Mouse (Mus musculus) 3134 (cell line): ENCODE measurements around the gene Nfe2l3.

Experiments
- DNase-seq: peaks from one replicate; pipeline ENCODE4 v3.0.0-alpha.2; 2011; ENCODE audit warnings: low spot score; ENCODE audit not compliant: insufficient read length; ENCODE audit errors: extremely low read depth

The Nfe2l3 gene

DNA sequence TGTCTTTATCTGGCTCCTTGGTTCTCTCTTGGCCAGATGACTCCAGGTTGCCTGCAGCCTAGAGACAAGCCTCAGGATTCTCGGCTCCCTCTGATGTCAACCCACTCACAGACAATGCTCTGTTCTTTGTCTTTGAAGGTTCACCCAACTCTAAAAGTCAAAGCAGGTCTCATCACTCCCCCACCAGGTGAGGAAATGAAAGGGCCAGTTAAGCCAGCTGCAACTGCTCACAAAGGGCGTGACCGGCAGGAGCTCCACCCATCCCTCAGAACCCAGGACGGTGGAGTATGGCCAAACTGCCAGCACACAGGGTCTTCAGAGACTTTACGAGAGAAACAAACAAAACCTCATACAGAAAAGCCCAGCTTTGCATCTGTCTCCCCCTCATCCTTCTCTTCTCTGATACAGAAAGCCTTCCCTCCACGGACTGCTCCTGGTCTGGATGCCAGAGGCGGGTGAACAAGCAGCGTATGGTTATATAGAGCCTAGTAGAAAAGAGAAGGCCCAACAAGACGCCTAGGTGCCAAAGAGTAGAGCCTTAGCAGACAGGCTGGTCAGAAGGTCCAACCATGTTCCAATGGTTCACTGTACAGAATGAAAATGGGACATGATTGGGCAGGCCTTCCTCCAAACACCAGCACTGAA is 9.8 kb downstream of the Nfe2l3 start:
- DNase-seq = no peak

DNA sequence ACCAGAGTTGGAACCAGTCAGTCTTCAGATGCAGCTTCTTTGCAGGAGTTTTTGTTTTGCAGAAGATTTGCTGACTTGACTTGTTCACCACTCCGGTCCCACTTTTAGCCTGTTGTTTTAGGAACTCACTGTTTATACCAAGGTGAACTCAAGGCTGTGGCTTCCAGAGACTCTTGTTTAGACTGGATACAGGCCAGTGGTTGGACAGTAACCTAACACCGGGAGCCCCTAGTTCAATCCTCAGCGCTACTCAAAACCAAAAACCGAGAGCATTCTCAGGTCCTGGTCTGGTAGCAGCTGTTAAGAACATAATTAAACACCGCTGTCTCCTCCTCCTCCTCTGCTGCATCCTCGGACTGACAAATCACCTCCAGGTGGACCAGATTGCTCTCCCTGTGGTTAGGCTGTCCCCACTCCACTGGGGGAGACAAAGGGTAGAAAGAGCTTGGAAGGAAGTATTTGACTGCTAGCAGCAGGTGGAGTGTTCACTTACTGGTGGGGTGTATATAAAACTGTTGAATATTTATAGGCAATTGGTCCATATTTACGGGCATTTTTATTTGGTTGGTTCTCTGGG is 20.5 kb downstream of the Nfe2l3 start:
- no peak for DNase-seq

DNA sequence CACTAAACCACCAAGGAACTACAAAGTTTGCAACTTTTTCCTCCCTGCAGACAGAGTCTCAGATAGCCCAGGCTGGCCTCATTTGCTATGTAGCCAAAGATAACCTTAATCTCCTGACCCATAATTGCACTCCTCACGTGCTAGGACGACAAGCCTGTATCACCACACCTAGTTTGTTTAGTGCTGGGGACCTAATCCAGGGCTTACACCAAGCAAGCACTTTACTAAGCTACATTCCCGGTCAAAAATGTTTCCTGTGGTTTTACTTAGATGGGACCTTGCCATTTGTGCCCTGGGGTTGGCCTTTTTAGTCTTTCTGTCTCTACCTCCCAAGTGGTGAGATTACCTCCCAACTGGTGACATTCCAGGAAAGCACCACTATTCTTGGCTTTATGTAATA is 22.5 kb downstream of the Nfe2l3 start:
- no peak for DNase-seq

DNA sequence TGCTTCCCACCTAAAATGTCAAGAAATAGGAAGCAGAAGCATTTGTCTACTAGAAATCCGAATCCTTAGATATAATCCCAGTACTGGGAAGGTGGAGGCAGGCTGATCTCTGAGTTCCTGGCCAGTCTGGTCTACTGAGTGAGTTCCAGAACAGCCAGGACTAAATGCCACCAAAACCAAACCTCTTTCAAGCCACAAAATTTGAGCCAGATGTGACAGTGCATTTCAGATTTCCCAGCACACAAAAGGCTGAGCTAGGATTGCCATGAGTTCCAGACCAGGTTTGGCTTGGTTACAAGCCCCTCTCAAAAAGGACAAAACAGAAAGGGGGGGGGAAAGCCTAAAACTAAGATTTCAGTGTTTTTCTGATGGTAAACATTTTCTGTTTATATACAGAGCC is 23.7 kb downstream of the Nfe2l3 start:
- no peak for DNase-seq

DNA sequence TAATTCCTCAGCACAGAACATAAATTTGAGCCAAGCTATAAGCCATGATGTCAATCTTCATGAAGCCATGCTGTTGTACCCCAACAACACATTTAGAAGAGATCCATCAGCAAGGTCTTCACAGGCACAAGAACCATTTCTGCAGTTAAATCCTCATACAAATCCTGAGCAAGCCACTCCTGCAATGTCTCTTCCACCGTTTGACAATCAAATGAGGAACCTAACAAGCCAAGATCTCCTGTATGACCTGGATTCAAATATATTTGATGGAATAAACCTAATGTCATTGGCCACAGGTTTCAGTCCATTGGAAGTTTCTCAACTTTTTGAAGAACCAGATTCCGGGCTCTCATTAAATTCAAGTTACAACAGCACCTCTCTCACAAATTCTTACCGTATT is 24.8 kb downstream of the Nfe2l3 start:
- no peak for DNase-seq

DNA sequence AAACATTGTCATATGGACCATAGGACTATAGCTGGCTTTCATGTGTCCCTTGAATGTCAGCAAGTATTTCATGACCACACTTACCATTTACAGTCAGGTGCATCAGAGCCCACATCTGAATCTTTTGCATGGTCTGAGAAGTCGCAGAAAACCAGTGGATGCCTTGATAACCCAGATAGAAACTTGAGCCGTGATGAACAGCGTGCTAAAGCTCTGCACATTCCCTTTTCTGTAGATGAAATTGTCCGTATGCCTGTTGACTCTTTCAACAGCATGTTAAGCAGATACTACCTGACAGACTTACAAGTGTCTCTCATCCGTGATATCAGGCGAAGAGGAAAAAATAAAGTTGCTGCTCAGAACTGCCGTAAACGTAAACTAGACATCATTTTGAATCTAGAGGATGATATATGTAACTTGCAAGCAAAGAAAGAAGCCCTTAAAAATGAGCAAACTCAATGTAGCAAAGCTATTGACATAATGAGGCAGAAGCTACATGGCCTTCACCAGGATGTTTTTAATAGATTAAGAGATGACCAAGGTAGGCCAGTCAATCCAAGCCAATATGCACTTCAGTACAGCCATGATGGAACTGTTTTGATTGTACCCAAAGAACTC is 25.4 kb downstream of the Nfe2l3 start:
- DNase-seq = no peak

DNA sequence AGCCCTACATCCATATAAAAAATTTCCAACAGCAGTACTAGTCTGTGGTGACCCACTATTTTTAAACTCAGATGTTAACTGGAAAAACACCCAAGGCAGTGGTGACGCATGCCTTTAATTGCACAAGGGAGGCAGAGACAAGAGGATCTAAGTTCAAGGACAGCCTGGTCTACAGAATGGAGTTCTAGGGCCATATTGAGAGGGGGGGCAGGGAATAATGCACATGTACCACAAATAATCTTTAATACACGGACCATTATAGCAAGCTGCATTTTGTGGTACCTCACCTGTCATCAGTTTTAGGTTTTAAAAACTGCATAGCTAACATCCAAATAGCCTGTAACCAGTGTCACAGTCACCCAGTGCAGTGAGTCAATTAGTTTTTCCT is 26.4 kb downstream of the Nfe2l3 start:
- DNase-seq = no peak

DNA sequence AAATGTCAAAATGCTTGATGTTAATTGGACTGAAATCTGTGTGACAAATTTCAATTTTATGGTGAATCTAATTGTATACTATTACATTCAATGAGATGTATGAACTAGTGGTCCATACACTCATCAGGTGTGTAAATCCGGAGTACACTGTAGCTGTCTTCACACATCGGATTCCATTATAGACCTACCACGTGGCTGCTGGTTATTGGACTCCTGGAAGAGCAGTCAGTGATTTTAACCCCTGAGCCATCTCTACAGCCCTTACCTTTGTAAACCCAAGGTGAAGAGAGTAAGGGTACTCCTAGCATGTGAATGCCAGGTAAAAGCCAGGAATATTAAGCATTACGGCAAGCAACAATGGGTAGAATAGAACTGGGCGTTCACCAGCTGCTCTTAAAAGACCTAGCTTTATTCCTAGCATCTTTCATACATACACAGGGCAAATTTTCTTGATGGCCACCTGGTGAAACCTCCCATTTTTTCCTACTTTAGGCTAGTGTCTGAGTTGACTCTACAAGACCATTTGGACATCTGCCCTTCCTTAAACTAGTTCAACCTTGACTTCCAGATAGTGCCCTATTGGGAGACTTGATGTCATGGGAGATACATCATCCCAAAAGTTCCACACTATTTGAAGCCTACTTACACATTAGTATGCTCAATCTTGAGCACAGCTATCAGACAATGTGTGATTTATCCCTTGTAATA is 27.0 kb downstream of the Nfe2l3 start:
- no peak for DNase-seq

DNA sequence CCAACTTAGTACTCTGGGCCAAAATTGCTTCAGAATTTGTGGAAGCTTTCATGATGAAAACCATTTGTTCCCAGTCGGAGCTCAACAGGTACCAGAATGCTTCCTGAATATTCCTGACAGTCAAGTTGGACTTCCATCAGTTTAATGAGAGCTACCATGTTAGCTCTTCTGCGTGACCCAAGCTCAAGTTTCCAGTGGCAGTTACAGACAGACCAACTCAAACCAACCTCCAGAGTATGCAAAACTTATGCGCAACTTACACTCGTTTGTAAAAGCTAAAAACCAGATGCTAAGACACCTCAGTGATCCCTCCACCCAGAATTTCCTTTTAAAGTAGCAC is 27.5 kb downstream of the Nfe2l3 start:
- no peak for DNase-seq

DNA sequence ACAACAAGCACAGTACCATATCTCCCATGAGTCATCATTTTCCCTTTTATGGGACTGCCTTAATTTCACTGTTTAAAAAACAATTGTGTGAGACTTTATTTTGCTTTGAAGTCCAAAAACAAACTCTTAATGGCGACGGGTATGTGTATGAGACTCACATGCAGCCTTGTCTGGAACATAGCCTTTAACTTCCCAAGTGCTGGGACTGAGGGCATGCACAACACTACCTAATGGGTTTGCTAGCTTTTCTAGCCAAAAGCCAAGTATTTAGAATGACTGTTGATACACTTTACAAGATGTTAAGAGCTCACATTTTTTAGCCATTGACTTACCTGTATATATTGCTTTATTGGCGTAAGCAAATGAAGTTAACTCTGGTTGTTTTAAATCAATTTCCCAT is 27.9 kb downstream of the Nfe2l3 start:
- DNase-seq = no peak

DNA sequence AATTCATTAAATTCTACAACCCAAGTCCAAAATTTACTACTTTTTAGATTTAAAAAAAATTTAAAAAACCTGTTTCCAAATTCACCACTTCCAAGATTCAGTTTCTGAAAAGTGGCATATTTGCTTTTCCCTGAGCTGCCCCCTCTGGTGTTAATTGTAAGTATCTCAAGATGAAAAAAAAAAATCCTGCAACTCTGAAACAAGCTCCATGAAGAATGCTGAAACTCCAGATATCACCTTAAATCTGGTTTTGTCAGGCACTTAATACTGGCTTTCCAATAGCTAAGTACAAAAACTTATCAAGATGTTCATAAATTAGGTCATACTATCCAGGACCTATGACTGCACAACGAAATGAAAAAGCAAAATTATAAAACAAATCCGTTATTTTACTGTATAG is 35.2 kb downstream of the Nfe2l3 start:
- no peak for DNase-seq

DNA sequence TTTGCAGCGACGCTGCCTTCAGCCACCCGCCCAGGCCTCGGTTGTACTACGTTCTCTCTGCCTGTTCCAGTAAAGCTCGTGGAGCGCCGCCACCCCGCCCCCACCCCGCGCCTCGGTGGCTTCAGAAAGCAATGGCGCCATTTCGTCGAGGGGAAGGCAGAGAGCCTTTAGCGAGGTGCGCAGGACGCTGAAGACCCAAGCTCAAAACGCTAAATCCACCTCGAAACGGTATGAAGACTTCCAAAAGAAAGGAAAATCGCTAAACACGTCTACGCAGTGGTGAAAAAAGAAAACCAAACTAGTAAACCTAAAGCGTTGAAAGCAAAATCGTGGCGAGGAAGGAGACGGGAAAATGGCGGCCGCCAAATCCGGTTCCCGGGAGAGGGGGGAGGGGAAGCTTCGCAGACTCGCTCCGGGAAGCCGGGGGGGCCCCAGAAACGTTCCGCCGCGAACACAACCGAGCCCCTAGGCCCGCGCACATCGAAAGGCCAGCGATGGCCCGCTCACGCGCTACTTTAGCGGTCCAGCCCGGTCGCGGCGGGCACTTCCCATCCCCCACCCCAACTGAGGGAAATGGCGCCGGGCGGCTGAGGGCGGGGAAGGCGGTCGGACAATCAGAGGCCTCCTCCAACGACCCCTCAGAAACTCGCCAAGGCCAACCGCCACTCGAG is 36.6 kb downstream of the Nfe2l3 start:
- DNase-seq = peak; percentile 75

DNA sequence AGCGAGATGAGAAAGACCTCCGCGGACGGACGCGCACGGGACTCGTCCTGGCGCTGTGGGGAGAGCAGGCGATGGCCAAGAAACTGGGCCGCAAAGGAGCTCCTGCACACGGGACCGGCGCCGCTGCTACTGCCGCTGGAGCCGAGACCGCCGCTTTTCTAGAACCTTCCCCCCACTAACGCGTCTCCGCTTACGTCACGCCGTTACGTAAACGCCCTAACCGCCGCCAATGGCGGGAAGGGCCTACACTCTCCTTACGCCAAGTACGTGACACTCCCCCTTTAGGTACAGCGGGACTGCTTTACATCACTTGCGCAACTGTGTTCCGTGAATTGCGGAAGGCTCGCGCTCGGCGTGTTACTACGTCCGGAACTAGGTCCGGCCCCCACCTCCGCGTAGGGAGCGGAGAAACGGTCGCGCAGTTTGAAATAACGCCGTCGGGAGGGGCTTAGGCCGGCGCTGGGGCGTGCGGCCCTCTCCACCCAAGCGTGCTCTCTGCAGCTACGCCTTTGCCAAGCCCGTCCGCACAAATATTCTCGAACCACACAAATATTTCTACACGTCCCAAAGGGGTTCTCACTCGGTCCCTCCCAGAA is 37.3 kb downstream of the Nfe2l3 start, which contains the start of gene Hnrnpa2b1:
Hnrnpa2b1 (minus strand) TSS at position 180 of the 596 bp plus-strand sequence.
- DNase-seq = peak; percentile 94

DNA sequence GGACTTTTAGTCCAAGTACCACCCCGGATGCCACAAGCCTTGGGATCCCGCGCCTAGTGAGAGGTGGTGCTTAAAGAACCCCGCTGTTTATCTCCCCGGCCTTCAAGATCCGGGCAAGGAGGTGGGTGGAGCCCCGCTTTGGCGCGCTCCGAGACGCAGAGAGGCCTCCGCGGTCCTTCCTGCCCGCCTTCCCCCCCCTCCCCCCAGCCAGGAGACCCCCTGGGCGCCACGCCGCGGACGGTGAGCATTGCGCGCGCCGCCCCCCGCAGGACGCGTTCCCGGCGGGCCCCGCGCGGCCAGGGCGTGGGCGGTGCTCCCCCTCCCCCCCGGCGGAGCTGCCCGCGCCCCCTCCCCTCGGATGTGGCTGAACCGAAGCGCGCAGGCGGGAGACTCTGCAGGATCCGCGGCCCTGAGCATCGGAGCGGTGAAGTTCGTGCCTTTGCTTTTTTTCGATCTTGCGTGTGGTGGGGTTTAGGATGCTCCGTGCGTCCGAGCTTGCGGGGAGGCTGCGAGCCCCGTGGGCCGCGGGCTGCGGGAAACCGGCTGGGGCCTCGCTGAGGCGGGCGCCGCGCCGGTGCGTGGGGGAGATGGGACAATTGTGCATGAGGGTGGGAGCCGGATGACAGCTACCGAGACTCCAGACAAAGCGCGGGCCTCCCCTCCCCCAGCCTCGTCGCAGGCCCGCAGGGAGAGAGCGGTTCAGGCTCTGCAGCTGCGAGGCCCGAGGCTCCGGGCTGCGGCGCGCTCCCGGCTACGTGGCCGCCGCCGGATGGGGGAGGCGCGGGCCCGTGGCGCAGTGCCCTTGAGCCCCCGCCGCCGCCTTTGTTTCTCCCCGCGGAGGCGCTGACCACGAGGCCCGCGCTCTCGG is 38.1 kb downstream of the Nfe2l3 start, which contains the start of gene Cbx3:
Cbx3 (plus strand) TSS at position 50 of the 868 bp plus-strand sequence.
- peak; percentile 76 for DNase-seq

DNA sequence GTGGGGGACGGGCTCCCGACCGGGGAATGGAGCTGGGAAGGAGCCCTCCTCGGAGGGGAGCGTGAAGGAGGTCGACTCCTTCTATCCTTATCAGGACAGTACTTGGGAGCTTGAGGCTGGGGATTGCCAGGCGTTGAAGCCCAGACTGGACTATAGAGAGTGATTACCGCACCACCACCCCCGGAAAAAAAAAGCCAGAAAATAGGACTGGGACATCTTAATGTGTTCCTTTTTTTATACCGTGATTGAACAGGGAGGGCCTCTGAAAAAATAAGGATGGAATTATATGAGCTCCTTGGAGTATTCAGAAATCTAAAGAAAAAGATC is 38.7 kb downstream of the Nfe2l3 start:
- DNase-seq = no peak

DNA sequence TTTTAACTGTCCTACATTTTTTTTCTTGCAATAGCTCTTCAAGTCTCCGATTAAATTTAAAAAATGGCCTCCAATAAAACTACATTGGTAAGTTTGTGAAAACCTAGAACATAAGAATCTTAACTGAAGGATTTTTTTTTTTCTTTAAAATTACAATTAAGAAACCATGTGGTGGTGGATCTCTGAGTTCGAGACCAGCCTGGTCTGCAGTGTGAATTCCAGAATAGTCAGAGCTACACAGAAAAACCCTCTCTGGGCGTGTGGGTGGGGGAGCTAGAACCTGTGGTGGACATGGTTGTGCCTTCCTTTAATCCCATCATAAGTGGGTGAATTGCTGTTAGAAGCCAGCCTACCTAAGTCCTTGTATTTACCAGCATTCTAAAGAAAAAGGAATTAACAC is 39.3 kb downstream of the Nfe2l3 start:
- no peak for DNase-seq

DNA sequence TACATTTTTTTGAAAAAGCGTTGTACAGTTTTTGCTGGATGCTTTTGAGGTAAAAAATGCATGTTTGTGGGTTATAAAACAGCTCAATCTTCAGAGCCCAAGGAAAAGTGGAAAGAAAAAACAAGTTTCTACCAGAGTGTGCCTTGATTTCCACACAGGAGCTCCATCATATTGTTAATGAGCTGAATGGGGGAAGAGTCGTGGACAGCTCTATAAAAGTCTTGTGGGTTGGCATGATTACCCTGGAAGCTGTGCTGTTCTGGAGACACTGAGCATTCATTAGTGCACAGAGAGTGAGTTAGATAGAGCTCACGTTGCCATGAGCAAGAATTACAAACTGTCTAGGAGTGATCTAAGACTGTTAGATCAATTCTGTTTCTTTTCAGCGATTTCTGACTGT is 39.7 kb downstream of the Nfe2l3 start:
- DNase-seq = no peak

DNA sequence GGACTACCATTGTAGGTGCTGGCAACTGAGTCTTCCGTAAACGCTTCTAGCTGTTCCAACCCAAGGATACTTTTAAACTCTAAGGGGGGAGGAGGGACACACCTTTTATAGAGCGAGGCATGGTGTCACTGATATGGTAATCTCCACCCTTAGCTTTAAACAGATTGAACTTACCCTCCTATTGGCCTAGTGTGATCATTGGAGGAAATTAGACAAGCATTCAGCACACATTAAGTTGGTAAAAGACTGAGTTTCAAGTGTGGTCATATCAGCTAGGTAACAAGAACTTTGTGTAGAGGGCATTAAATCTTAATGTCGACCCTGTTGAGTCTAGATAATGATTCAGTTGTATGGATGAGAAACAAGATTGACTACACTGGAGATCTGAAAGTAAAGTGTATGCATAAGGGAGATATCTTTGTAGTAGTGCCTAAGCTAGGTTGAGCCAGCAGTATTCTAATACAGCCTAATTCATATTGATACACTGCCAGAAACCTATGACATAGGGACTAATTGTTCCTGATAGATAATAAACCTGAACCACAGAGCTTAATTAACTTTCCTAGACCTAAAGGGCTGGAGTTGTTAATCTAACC is 46.8 kb downstream of the Nfe2l3 start:
- DNase-seq = no peak

DNA sequence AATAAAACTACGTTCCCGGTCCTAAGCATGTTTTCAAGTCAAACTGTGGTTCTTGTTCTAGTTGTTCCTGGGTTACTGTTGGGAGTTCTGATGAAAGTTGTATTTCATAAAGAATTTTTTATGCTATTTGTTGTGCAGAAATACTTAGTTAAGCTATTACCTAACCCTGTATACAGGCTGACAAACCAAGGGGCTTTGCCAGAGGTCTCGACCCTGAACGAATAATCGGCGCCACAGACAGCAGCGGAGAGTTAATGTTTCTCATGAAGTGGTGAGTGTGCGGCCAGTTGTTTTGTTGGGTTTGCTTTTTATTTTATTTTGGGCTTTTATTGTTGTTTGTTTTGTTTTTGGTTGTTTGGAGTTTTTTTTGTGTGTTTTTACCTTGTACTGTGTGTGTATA is 49.1 kb downstream of the Nfe2l3 start:
- DNase-seq = no peak

DNA sequence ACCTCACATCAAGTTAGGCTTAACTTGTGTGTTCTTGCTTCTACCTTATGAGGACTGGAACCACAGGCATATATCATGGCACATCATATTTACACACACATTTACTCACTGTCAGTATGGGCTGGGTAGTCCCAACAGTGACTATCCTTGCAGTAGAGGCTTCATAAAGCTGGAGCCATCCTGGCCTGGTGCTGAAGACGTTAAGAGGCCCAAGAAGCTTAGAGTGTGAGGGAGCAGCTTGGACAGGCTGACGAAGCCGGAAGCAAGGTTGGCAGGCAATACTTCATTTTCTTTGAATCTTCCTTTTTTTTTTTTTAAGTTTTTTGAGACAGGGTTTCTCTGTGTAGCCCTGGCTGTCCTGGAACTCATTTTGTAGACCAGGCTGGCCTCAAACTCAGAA is 51.4 kb downstream of the Nfe2l3 start:
- no peak for DNase-seq
